ENCODE assay signal across 10 mouse cellular contexts in genomic region chr7:30062478-30062877, GRCm38 (mm10). TPM values are rescaled to one million over a fixed set of nuclear protein-coding genes. Genes with fewer than 3 reads are reported as not detected.
DNase-seq lines count a peak whose midpoint lies in the region; ATAC-seq lines count a peak whose summit lies in the region.
"Had no signal": no experiment of that assay in that cellular context is flagged by ENCODE, and none has a peak within 500 bp of the region (broad histone marks: within the 10 kb centered on the region; RNA-seq: fewer than 3 reads in every experiment).

No protein-coding gene starts in this region.

- H3K27me3 ChIP-seq in kidney, embryonic 14.5 days (ENCODE audit: control insufficient read depth, insufficient read depth, low read length), result no peaks in the 10 kb centered on the region
- no peaks in the 10 kb centered on the region for H3K27me3 ChIP-seq in limb, embryonic 10.5 days (ENCODE audit: low read depth, poor library complexity, severe bottlenecking)
- no peaks in the 10 kb centered on the region for H3K27me3 ChIP-seq in forebrain, embryonic 15.5 days
- H3K27me3 ChIP-seq: limb, embryonic 15.5 days had no signal

- no peak overlapping the region for H3K4me2 ChIP-seq in kidney, embryonic 14.5 days (replicated peaks; ENCODE audit: low read depth, low read length)
- no peak overlapping the region for H3K4me2 ChIP-seq in forebrain, embryonic 15.5 days (replicated peaks)
- H3K4me2 ChIP-seq: limb, embryonic 15.5 days had no signal

- H3K9ac ChIP-seq in kidney, embryonic 14.5 days (ENCODE audit: low read depth, low read length), result no peak overlapping the region
- no peak overlapping the region for H3K9ac ChIP-seq in forebrain, embryonic 15.5 days (replicated peaks)
- H3K9ac ChIP-seq: limb, embryonic 15.5 days had no signal

- H3K27ac ChIP-seq in kidney, embryonic 14.5 days (ENCODE audit: low read depth, low read length), result no peak overlapping the region
- no peak overlapping the region for H3K27ac ChIP-seq in limb, embryonic 10.5 days
- H3K27ac ChIP-seq in forebrain, embryonic 15.5 days (replicated peaks), result no peak overlapping the region
- H3K27ac ChIP-seq: limb, embryonic 15.5 days had no signal

- no peak overlapping the region for H3K4me3 ChIP-seq in kidney, embryonic 14.5 days (ENCODE audit: low read length)
- H3K4me3 ChIP-seq in limb, embryonic 10.5 days, result no peak overlapping the region
- no peak overlapping the region for H3K4me3 ChIP-seq in forebrain, embryonic 15.5 days
- H3K4me3 ChIP-seq: limb, embryonic 15.5 days had no signal

- no peak for ATAC-seq in kidney, embryonic 14.5 days (ENCODE audit: low FRiP score, low TSS enrichment)
- ATAC-seq in forebrain, embryonic 15.5 days (replicated peaks), result no peak

- WGBS in kidney, embryonic 14.5 days, result 95% methylated on average over 5 of the region's 5 CpGs
- WGBS in limb, embryonic 10.5 days, result 85% methylated on average over 5 of the region's 5 CpGs
- 92% methylated on average over 5 of the region's 5 CpGs for WGBS in forebrain, embryonic 15.5 days

- H3K4me1 ChIP-seq in kidney, embryonic 14.5 days (ENCODE audit: control insufficient read depth, insufficient read depth, low read length), result no peaks in the 10 kb centered on the region
- no peaks in the 10 kb centered on the region for H3K4me1 ChIP-seq in limb, embryonic 10.5 days
- no peaks in the 10 kb centered on the region for H3K4me1 ChIP-seq in forebrain, embryonic 15.5 days
- H3K4me1 ChIP-seq: limb, embryonic 15.5 days had no signal

- peaks cover 17% of the 10 kb centered on the region; the same call in 1 of the 2 replicates for H3K36me3 ChIP-seq in kidney, embryonic 14.5 days (ENCODE audit: control insufficient read depth, insufficient read depth, low read length)
- H3K36me3 ChIP-seq in limb, embryonic 10.5 days, result peaks cover 83% of the 10 kb centered on the region
- H3K36me3 ChIP-seq in forebrain, embryonic 15.5 days, result peaks cover 63% of the 10 kb centered on the region

- H3K9me3 ChIP-seq in kidney, embryonic 14.5 days (ENCODE audit: control insufficient read depth, low read length), result no peaks in the 10 kb centered on the region
- no peaks in the 10 kb centered on the region for H3K9me3 ChIP-seq in limb, embryonic 10.5 days (replicated peaks)
- no peaks in the 10 kb centered on the region for H3K9me3 ChIP-seq in forebrain, embryonic 15.5 days
- H3K9me3 ChIP-seq: limb, embryonic 15.5 days had no signal

- peak; percentile 16 for DNase-seq in kidney, adult 18-20 months
- DNase-seq in 416B (ENCODE audit: low read depth) (peak; percentile 55), ES-CJ7 (ENCODE audit: low read depth, low spot score) (peak; percentile 79)
- DNase-seq in limb, embryonic 10.5 days (ENCODE audit: low spot score), result peak; percentile 40
- DNase-seq in yolk sac, embryonic 10.5 days (ENCODE audit: low spot score), result no peak
- DNase-seq in ovary, postnatal 36 days (ENCODE audit: low spot score), result no peak

RNA-seq across cellular contexts. Expression of gene Zfp82, which starts 10.2 kb away (rescaled TPM):
- 3.5 and 5.7 TPM in 2 replicates for polyA plus RNA-seq in kidney, embryonic 14.5 days (2014; fragmentation: Nextera tagmentation; extraction: Ambion mirVana)
- polyA plus RNA-seq in limb, embryonic 10.5 days (2016; fragmentation: Nextera tagmentation; extraction: Ambion mirVana), result 4.4 and 5.3 TPM in 2 replicates
- polyA plus RNA-seq in forebrain, embryonic 15.5 days (2015; fragmentation: Nextera tagmentation; extraction: Ambion mirVana), result 14.3 and 14.7 TPM in 2 replicates

RNA-seq across cellular contexts. Expression of gene Zfp14, which starts 11.3 kb away (rescaled TPM):
- 2.6 and 4.1 TPM in 2 replicates for polyA plus RNA-seq in kidney, embryonic 14.5 days (2014; fragmentation: Nextera tagmentation; extraction: Ambion mirVana)
- polyA plus RNA-seq in limb, embryonic 10.5 days (2016; fragmentation: Nextera tagmentation; extraction: Ambion mirVana), result 2.5 and 3.6 TPM in 2 replicates
- polyA plus RNA-seq in forebrain, embryonic 15.5 days (2015; fragmentation: Nextera tagmentation; extraction: Ambion mirVana), result 12.1 and 14.3 TPM in 2 replicates

RNA-seq across cellular contexts. Expression of gene Gm26920, which starts 27.7 kb away (rescaled TPM):
- polyA plus RNA-seq in kidney, embryonic 14.5 days (2014; fragmentation: Nextera tagmentation; extraction: Ambion mirVana), result 0.58 and 1.9 TPM in 2 replicates
- polyA plus RNA-seq in limb, embryonic 10.5 days (2016; fragmentation: Nextera tagmentation; extraction: Ambion mirVana), result 2.4 and 3.3 TPM in 2 replicates
- polyA plus RNA-seq in forebrain, embryonic 15.5 days (2015; fragmentation: Nextera tagmentation; extraction: Ambion mirVana), result 2.3 and 2.4 TPM in 2 replicates
- polyA plus RNA-seq: heart, embryonic 16.5 days had no signal

RNA-seq across cellular contexts. Expression of gene Zfp566, which starts 27.8 kb away (rescaled TPM):
- 13.8 and 14.4 TPM in 2 replicates for polyA plus RNA-seq in kidney, embryonic 14.5 days (2014; fragmentation: Nextera tagmentation; extraction: Ambion mirVana)
- 20.5 and 23.6 TPM in 2 replicates for polyA plus RNA-seq in limb, embryonic 10.5 days (2016; fragmentation: Nextera tagmentation; extraction: Ambion mirVana)
- 21.0 and 22.5 TPM in 2 replicates for polyA plus RNA-seq in forebrain, embryonic 15.5 days (2015; fragmentation: Nextera tagmentation; extraction: Ambion mirVana)

RNA-seq across cellular contexts. Expression of gene Zfp260, which starts 32.1 kb away (rescaled TPM):
- 98.2 and 125 TPM in 2 replicates for polyA plus RNA-seq in kidney, embryonic 14.5 days (2014; fragmentation: Nextera tagmentation; extraction: Ambion mirVana)
- polyA plus RNA-seq in limb, embryonic 10.5 days (2016; fragmentation: Nextera tagmentation; extraction: Ambion mirVana), result 107 and 129 TPM in 2 replicates
- 112 and 122 TPM in 2 replicates for polyA plus RNA-seq in forebrain, embryonic 15.5 days (2015; fragmentation: Nextera tagmentation; extraction: Ambion mirVana)

Comparison
In these comparisons a context has a peak if more than half of its experiments do, and no peak if none do; other contexts are left out.
1. DNase-seq: peak in kidney, adult 18-20 months (single experiment), 416B (single experiment), ES-CJ7 (single experiment) and limb, embryonic 10.5 days (single experiment); none in yolk sac, embryonic 10.5 days (single experiment) and ovary, postnatal 36 days (single experiment).